Mouse (Mus musculus) subcutaneous adipose tissue, adult 2 months (tissue): ENCODE measurements around the gene Slc3a1. TPM values are rescaled to one million over a fixed set of nuclear protein-coding genes. Genes with fewer than 3 reads are reported as not detected.

Source experiments
- polyA plus RNA-seq: library from polyadenylated mRNA; depleted of rRNA; stranded (reverse); fragments of >200 nt; gene quantifications from 2 replicates; pipeline ENCODE4 v1.2.3, GENCODE M21; 2012; ENCODE audit warnings: low replicate concordance; rRNA removed

Slc3a1 gene
- polyA plus RNA-seq: 0.19 and 0.22 TPM in 2 replicates

DNA sequence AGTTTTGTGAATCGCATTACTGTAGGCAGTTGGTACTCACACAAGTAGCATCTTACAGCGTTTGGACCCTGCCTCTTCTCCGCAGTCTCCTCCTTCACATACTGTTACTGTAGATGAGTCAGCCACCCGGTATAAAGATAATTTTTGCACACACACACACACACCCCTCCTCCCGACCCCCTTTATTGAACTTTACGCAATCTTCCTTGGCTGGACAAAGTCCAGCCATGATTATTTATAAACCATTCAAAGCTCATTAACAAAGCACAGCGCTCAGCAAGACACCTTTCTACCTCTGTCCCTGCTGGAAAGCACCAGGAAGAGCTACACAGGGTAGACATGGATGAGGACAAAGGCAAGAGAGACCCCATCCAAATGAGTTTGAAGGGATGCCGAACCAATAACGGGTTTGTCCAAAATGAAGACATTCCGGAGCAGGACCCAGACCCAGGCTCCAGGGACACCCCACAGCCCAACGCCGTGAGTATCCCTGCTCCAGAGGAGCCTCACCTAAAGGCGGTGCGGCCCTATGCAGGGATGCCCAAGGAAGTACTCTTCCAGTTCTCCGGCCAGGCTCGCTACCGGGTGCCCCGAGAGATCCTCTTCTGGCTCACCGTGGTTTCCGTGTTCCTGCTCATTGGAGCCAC is at the start of gene Slc3a1:
Gene Slc3a1, plus strand, starts transcription at position 284 of the 647 bp plus-strand sequence.

DNA sequence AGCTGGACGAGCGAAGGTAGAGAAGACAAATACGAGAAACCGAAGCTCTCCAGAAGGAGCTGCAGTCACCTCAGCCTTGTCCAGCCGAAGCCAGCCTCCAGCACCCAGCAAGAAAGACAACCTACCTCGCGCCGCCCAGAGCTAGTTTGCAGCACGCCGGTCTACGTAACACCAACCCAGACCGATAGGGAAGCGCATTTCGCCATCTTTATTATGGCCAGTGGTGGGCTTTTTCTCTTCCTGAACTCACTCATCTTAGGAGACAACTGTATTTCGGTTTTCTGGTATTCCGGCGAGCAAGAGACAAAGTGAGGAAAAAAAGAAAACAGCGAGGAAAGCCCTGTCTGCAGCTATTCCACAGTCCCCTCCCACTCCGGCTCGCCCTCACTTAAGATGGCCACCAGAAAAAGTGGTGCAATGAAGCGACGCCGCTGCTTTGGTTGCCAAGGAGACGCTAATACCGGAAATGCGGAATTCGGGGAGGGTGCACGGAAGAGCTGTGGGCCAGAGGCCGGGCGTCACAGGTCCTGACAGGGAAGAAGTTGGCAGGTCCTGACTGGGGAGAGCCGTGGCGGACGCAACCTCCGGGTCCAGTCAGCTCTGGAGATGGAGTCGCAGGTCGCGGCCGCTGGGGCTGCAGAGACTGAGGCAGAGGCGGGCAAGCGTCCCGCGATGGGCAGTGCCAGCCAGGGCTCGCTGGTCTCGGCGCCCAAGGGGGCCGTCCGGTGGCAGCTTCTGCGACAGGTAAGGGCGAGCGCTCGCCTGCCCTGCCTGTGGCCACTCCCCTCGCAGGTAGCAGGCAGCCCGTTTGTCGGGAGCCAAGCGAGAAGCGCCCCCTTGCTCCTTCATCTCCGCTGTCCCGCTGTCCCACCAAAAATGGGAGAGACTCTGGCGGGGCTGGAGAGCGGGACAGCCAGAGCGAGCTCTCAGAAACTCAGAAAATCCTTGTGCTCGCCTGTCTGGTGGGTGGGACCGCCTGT is 62.2 kb downstream of the Slc3a1 start, which contains the start of the genes Prepl and Camkmt:
Gene Prepl, minus strand, starts transcription at position 122 of the 980 bp plus-strand sequence.
Gene Camkmt, plus strand, starts transcription at position 433 of the 980 bp plus-strand sequence.

Other genes starting within 250 kb of the Slc3a1 start
- gene Lrpprc, start 237.6 kb upstream of the Slc3a1 start, polyA plus RNA-seq: 10.7 and 12.6 TPM in 2 replicates
- 34.0 and 34.3 TPM in 2 replicates for gene Ppm1b, start 71.6 kb upstream of the Slc3a1 start, polyA plus RNA-seq
- 12.8 and 19.8 TPM in 2 replicates for gene Prepl, start 61.9 kb downstream of the Slc3a1 start, polyA plus RNA-seq
- 2.3 and 2.4 TPM in 2 replicates for gene Camkmt, start 62.2 kb downstream of the Slc3a1 start, polyA plus RNA-seq